Mouse (Mus musculus): ENCODE results near the gene Slc18b1.

Slc18b1 gene

DNA sequence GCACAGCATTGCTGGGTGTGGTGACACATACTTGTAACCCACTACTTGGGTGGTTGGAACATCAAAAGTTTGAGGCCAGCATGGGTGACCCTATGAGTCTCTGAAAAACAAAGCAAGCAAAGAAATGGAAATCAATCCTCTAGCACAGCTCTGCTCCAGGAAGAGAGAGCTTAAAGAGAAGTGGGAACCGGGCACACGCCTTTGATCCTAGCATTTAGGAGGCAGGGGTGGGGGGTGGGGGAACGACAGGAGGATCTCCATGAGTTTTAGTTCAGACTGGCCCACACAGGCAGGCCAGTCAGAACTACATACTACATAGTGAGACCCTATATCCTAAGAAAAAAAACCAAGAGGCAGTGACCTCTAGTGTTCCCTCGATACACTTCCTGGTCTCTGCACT lies 9.4 kb downstream of the Slc18b1 start:
- no peak for DNase-seq (ENCODE audit: low spot score)

DNA sequence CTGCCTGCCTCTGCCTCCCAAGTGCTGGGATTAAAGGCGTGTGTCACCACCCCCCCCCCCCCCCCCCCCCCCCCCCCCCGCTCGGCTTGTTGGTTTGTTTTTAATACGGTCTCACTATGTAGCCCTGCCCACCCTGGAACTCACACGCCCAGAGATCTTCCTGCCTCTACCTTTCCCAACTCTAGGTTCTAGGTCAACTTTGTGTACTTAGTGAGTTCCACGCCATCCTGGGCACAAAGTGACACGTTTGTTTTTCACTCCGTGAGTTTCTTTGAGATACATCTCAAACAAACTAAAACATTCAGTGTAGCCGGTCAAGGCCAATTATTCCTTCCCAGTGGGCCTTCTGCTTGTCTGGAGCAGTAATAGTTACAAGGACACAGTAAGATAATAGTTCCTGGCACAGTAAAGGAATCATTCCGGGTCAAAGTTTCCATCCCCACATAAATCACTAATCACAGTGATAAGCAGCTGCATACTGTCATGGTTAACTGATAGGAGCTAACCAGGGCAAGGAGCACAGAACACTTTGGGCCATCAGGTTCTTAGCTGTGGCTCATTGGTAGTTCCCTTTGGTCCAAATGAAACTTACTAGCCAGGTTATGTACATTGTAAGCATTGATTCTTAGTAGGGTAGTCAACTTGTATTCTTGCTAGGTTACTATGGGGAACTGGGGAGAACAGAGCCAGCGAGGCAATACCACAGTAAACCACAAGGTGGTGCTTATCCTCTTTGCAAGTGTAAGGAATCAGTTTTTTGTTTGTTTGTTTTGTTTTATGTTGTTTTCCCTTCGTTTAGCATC lies 15.1 kb downstream of the Slc18b1 start:
- peak; percentile 21 for DNase-seq (ENCODE audit: low spot score)

DNA sequence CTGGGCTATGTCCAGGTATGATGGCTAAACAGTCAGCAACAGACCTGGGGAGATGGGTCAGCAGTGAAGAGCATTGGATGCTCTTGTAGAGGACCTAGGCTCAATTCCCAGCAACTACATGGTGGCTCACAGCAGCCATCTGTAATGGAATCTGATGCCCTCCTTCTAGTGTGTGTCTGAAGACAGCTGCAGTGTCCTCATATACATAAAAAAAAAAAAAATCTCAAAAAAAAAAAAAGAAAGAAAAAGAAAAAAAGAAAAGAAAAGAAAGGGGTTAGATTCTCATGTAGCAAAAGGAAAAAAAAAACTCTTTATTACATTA lies 15.6 kb downstream of the Slc18b1 start:
- no peak for DNase-seq (ENCODE audit: low spot score)

DNA sequence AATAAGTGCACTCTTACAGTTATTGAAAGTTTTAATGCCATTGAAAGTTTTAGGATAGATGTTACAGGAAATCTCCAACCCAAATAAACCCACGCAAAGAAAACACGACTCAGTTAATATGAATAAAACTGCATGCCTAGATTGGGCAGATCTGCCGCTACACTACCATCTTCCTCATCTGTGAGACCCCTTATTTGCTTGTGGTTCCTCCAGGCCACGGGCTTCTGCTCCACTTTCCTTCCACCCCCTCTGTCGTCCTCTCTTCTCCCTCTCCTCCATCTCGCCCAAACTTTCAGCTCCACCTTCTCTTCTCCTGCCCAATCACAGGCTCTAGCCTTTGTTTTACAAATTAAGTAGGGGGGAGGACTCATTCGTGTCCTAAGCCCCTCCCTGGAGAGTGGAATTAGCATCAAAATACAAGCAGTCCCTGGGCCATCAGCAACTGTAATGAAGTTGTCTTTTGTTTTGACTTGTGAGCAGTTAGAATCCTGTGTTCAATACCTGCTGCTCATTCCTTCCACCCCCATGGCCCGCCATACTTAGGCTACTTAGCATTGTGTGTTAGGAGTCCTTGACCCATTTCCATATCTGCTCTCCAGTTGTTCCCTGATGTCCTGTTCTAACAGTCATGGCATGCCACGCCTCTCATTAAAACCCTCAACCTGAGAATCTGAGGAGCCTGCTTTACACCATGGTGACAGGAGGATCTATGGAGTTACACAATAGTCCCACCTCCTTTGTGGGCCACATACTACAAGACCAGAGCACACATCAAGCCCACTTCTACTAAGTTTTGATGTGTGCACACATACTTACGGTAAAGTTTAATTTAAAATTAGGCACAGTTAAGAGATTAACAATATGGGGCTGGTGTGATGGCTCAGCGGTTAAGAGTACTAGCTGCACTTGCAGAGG lies 16.3 kb downstream of the Slc18b1 start:
- DNase-seq (ENCODE audit: low spot score): no peak

DNA sequence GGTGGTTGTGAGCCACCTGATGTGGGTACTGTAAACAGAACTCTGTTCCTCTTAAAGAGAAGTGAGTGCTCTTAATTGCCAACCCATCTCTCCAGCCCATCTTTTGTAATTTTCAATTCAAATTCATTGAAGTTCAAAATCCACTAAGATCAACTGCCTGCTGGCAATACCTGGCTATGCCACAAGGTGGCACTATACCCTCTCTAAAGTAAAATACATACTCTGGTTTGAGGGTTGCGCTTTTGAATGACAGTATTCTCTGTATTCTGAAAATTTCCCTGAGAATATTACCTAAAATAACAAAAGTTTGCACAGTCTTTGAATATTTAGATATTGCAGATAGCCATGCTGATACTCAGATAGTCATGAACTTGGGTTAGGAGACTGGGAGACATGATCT lies 18.4 kb downstream of the Slc18b1 start:
- DNase-seq (ENCODE audit: low spot score): peak; percentile 34

DNA sequence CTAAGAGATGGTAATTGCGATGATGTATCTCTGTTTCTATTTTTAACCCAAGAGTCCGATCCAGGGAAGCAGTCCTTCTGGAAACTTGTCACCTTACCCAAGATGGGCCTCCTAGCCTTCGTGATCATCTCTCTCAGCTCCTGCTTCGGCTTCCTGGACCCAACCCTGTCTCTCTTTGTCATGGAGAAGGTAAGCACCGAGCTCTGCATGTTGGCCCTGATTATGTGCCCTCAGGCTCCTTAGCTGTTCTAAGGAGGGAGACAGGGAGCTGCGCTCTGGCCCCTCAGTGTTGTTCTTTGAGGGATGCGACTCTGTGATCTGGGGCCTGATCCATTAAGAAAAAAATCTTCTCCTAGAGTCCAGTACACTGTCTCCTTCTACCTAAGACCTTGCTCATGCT lies 19.5 kb downstream of the Slc18b1 start:
- DNase-seq (ENCODE audit: low spot score): no peak

DNA sequence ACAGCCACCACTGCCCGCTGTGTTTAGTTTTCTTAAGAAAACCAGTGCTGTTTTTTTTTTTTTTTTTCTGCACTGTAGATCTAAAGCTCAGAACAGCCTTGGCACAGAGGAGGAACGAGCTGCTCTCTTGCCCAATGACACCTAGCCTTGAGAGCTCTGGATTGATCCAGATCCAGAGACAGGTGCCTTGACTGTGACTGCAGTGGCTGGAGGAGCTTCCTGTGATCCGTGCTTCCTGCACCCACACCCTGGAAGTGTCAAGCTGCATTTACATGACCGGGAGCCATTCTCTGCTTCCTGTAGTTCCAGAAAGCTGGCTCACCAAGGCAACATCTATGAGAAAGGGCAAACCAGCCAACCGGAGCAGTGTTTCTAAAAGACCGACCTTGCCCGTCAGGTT lies 29.7 kb downstream of the Slc18b1 start:
- DNase-seq (ENCODE audit: low spot score): no peak

DNA sequence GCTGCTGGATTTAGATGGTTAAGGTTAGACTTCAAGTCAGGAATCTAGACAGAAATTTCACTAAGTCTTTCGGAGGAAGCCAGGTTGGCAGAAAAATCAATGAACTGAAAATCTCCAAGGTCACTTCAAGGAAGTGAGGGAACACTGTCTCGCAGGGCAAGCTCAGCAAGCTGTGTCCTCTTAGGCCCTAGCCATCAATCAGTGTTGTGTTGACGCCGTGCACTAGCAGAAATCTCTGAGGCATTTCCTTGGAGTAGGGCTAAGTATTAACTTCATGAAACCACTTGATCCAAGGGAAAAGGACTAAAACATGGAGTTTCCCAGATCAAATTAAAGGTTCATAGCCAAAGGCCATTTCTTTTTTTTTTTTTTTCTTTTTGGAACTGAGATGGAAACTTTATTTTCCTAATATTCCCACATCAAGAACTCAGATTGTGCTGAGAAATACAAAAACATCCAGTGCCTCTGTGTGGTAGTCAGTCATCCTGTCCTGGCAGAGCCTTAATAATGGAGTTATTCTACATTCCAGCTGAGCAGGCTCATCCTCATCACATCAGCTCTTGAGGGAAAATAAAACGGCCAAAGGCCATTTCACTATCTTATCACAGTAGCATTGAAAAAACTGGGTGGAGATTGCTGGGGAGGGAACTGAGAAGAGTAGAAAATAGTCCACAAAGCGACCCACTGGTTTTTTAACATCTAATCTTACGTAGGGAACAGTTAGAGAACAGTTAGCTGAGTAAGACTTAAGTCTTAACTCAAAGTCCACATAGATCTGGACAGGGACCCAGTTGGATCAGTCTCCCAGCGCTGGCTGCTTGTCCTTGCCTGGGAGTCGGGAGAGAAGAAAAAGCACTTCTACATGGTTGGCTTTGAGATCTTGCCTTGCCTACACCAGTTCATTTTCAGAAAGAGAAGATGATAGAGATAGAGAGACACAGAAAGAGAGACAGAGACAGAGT lies 39.5 kb downstream of the Slc18b1 start:
- no peak for DNase-seq (ENCODE audit: low spot score)

DNA sequence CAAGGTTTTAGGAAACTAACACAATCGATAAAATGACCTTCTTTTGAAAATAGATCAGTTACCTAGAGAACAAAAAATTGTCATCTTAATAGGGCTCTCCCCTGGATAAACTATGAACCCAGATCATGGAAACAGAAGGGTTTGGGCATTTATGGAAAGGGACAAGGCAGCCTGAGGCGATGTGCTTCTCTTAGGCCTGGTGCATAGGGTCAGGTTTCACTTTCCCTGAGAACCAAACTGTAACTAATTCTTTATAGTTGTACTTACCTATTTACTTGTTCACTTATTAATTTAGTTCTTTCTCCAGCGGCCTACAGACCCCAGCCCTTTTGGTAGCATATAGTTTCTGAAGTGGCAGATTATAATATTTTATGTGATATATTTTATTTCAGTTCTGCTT lies 40.3 kb downstream of the Slc18b1 start:
- DNase-seq (ENCODE audit: low spot score): no peak

DNA sequence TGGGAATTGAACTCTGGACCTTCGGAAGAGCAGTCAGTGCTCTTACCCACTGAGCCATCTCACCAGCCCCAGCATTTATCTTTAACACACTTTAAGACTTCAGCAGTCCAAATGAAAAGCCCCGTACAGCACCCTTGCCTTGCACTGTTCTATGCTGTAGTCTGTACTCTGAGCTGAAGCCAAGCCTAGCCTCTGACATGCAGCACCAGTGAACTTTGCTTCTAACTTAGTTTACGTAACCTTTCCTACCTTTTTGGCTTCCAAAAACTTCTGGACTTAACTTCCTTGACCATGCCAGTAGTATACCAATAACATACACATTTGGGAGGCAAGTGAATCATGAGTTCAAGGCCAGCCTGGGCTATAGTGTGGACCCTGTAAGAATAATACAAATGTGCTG lies 42.1 kb downstream of the Slc18b1 start:
- DNase-seq (ENCODE audit: low spot score): no peak

DNA sequence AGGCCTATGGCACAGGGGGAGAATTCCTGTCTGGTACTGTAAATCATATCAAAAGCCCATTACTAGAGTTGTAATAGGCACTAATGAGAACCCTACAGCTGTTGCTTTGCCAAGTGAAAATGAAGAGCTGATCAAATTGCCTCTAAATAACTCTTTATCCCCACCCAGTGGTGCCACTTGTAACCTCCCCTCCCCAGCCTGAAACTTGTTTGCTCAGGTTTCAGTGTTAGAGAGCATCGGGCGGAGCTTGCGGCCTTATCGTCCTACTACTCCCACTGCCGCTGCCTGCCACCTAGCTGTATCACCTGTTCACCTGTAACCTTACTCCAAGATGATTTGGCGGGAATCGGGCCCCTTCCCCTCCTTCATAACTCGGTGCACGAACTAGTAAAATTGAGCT lies 42.6 kb downstream of the Slc18b1 start:
- DNase-seq (ENCODE audit: low spot score): no peak

DNA sequence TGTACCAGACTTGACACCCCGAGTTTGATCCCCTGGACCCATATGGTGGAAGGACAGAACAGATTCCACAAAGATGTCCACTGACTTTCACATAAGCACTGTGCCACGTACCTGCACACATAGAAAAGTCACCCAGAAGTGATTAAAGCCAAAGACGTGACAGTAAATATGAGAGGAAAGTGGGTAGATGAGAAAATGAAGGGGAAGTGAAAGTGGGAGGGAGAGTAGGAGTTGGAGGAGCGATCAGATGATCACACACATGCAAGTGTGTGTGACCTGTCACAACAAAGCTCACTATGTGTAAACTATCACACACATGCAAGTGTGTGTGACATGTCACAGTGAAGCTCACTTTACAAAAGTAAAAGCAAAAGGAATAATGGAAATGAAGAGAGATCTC lies 43.7 kb downstream of the Slc18b1 start:
- DNase-seq (ENCODE audit: low spot score): no peak

DNA sequence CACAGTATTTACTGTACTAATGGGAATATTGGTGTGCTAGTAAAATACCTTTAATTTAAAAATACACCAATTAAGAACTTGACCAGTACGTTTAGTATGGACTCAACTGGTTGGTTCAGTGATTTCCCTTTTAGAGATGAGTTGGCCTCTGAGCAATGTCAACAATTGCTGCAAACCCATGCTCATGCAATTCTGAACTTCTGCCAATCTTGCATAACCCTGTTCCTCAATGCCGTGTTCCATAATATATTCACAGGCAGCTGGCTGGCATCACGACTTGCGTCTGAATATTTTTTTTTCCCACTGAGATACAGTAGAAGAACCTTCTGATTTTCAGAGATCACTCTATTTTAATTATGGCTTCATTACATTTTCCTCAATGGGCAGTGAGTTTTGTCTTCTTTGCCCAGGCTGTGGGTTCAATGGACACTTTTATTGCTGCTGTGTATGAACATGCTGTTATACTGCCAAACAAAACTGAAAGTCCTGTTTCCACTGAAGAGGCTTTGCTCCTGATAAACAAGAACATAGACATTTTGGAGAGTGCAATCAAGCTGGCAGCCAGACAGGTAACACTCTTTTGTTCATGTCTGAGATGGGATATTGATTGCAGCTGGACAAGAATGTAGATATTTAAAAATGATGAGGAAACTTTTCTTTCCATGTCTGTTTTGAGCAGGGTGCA lies 54.6 kb downstream of the Slc18b1 start, which contains the start of gene Vnn3:
Vnn3 (plus strand) TSS at position 235 of the 685 bp plus-strand sequence.
- DNase-seq (ENCODE audit: low spot score): no peak

DNA sequence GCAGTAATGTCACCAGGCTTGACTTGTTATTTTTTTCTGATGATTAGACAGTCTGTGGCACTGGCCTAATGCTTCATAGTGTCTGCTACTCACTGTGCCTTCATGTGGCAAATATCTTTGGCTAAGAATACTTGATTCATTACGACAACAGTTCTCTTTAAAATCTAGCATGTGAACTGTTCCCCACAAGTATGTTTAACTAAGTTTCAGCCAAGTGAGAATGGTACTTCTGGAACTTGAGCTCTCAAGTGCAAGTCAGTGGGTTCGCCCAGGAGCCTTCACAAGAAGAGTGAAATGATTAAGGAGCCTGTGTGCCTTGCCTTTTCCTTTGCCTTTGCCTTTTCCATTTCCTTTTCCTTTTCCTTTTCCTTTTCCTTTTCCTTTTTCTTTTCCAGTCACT lies 55.3 kb downstream of the Slc18b1 start:
- no peak for DNase-seq (ENCODE audit: low spot score)

DNA sequence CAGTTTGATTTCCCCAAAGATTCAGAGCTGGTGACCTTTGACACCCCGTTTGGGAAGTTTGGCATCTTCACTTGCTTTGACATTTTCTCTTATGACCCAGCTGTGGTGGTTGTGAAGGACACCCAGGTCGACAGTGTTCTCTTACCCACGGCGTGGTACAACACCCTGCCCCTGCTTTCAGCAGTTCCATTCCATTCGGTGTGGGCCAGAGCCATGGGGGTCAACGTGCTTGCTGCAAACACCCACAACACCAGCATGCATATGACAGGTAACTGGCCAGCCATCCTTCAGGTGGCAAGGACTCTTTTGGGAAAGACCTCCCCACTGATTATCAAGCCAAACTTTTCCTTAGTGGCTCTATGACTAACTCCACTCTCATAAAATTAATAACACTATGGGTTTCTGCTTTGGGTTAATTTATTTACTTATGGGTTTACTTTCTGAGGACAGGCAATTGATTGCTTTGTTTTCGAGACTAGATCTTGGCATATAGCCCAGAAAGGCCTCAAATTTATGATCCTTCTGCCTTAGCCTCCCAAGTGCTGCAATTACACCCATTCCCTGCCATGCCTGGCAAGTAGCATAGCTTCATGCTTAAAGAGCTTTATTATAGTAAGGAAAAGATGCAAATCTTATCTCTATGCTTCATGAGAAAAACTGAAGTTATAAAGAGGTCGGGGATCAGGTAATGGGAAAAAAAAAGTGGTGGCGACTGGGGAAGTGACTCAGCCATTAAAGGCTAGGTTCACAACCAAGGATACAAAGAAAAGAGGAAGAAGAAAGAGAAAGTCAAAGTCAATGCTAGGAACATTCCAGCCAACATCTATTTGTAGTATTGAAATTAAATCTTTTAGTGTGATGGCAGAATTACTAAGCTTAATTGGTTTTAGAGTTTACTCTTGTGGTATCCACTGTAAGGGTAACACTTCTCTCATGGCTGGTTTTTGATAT lies 67.9 kb downstream of the Slc18b1 start:
- DNase-seq (ENCODE audit: low spot score): no peak
